Mouse (Mus musculus): ENCODE results near the gene Clic5. TPM values are rescaled to one million over a fixed set of nuclear protein-coding genes. Genes with fewer than 3 reads are reported as not detected.

Clic5 gene
- polyA plus RNA-seq, 1 experiment = 0.28 TPM

- no peak for TF ChIP-seq CTCF (IDR thresholded peaks at IDR 0.05; ENCODE audit: control insufficient read depth, insufficient read depth, insufficient replicate concordance, low read depth, low read length)
- no peak for TF ChIP-seq POLR2A (IDR thresholded peaks at IDR 0.05; ENCODE audit: control insufficient read depth, low read depth, low read length)
Measured at GRCm38 (mm10) chr17:44328147-44328482, 139.7 kb downstream of the Clic5 start.

More at GRCm38 (mm10) chr17:44328147-44328482, 139.7 kb downstream of the Clic5 start:
- Histone ChIP-seq H3K36me3 (ENCODE audit: control insufficient read depth, insufficient read depth, low read length) (no peaks in the 10 kb centered on the region), H3K27ac (ENCODE audit: control insufficient read depth, insufficient read depth, low read depth, low read length) (no peak overlapping the region), H3K4me3 (ENCODE audit: control insufficient read depth, low read depth, low read length) (no peak overlapping the region), H3K4me1 (ENCODE audit: control insufficient read depth, insufficient read depth, low read length) (no peaks in the 10 kb centered on the region), H3K27me3 (ENCODE audit: control insufficient read depth, insufficient read depth, low read length) (no peaks in the 10 kb centered on the region)

Other genes starting within 250 kb of the Clic5 start
- gene Enpp5, start 109.8 kb upstream of the Clic5 start, polyA plus RNA-seq (2012; rRNA removed) = 12.7 and 13.8 TPM in 2 replicates
- gene Enpp4, start 82.8 kb upstream of the Clic5 start, polyA plus RNA-seq (2012; rRNA removed) = 6.9 and 8.5 TPM in 2 replicates

All from testis, adult 2 months (tissue).